Mouse (Mus musculus) G1E-ER4 (cell line): ENCODE measurements at regions not wholly inside any gene's neighbourhood (a gene's known extent, or its start where the extent isn't known, plus 50 kb on each side); places are given as distances from the start of the nearest gene placed in this dataset.

Experiments used
- GATA1 ChIP-seq: IDR thresholded peaks from one replicate; pipeline ENCODE4 v1.8.0; 2012; ENCODE audit warnings: low read length, inconsistent platforms

DNA sequence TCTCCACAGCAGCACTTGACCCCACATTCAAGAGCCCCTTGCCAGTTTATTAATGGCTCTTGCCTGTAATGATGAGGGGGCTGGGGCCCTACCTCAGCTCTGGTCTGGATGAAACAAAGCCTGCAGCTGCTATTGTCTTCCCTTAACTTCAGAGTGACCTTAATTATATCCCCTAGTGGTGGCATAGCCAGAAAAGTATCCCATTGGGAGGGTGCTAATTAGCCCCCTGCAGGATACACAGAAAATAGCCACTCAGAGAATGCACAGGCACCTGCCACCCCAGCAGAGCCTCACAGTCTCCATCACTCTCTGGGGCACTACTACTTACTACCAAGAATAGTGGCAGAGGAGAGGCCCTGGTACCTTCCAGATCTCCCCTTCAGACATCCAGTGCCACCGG lies 150.0 kb downstream of the Zfp706 start:
- no peak for TF ChIP-seq GATA1

DNA sequence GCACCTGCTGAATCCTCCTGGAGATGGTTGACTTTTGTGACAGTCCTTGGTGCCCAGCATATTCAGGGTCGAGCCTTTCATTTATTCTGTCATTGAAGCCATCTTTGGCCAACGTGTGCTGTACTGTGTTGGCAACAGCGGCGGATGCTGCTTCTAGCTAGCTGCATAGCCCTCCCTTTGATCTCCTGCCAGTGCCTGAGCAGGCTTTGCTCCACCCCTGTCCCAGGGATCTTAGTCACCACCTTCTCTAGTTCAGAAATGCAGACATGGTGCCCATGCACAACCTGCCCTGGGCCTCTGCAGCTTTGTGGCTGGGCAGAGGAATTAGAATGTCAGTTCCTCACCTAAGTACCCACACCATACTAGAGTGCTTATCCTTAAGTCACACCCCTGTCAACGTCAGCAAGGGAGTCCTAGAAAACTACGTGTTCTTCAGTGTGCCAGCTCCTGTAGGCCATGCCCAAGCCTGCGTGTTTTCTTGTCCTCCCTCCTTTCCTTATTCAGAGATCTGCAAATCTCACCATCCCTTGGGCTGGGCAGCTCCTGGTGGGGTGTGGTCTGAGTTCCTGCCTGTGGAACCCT lies 151.9 kb downstream of the Zfp706 start:
- no peak for TF ChIP-seq GATA1

DNA sequence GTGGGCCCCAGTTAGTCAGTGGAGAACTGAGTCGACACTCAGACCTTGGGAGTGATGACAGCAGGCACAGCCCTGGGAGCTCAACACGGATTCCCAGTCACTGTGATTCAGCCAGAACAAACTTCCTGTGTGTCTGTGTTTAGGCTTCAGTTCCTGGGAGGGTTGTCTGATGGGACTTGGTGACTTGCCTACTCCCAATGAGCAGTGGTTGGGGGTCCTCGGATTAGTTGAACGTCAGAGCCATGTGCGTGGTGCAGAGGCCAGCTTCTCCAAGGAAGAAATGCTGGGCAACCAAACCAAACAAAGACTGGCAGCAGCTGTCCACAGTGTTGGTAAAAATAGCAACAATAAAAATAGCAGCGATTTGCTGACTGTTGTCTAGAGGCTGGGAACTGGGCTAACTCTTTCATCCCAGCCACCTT lies 152.7 kb downstream of the Zfp706 start:
- TF ChIP-seq GATA1 = no peak

DNA sequence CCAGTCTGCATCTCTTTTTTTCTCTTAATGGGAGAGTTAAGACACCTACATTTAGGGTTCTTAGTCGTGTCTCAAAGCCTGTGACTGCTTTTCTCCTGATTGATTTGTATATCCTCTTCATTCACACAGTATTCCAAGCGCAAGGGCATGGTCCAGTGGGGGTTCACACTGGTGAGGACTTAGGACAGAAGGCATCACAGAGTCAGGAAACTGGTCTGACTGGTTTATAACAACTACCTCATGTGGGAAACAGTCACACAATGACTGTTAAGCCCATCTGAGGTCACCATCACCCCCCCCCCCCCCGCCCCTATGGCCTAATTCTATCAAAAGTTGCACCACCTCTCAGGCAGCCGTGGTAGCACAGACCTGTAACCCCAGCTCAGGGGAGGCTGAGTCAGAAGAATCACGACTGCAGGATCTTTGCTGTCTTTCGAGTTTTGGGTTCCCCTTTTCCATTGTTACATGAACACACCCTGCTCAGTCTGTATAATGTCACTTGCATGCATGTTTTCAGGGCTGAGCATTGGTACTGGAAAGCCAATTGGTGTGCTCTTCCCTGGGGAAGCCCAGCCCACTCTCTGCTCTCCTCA lies 155.2 kb downstream of the Zfp706 start:
- TF ChIP-seq GATA1 = no peak

DNA sequence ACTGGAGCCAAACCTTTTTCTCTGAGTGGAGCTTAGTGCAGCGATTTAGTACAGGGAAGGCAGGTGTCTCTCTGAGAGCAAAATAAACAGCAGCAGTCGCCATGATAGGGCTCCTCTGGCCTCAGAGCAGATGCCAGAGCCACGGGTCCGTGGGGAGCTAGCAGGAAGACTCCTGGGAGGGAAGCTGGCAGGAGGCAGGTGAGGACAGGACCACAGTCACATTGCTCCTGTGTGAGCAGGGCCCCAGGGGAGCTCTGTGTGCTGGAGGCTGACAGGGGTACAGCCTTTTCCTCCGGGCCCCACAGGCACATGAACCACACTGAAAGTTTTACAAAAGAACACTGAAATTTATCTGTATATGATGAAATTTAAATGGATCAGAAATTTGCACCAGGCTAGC lies 159.3 kb downstream of the Zfp706 start:
- no peak for TF ChIP-seq GATA1

DNA sequence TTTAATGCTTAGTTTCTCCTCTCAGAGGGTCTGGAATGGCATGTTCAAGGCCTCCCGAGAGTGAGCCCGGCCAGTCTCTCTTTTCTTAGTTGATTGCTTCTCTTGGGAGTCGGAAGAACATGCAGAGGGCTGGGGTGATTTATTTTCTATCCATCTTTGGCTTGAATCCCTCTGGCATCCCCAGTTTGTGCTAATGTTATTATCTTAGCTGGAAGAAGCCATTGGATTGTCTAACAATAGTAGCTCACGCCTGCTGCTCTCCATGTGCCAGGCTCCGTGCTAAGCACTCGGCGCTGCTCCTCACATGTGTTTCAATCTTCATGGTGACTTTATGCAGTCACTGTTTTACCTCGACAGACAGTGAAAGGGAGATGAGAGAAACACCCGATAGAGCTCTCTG lies 160.8 kb downstream of the Zfp706 start:
- no peak for TF ChIP-seq GATA1
